Mouse (Mus musculus): ENCODE measurements at regions not wholly inside any gene's neighbourhood (a gene's known extent, or its start where the extent isn't known, plus 50 kb on each side); places are given as distances from the start of the nearest gene placed in this dataset.

GRCm38 (mm10) chr5:46678007-46678406, 820.6 kb upstream of the Lcorl start:
- TF ChIP-seq CTCF (conservative IDR thresholded peaks at IDR 0.05; ENCODE audit: low read length) (no peak), NANOG (IDR thresholded peaks at IDR 0.05; ENCODE audit: borderline replicate concordance, low read length) (no peak)
